In genomic region chr2:60747590-60747989, GRCm38 (mm10) we compare ENCODE assay signal across 10 mouse cellular contexts. TPM values are rescaled to one million over a fixed set of nuclear protein-coding genes. Genes with fewer than 3 reads are reported as not detected.
DNase-seq lines count a peak whose midpoint lies in the region; ATAC-seq and TF ChIP-seq lines count a peak whose summit lies in the region.
"Had no signal": no experiment of that assay in that cellular context is flagged by ENCODE, and none has a peak within 500 bp of the region (broad histone marks: within the 10 kb centered on the region; RNA-seq: fewer than 3 reads in every experiment).

No protein-coding gene starts in this region.

- no peaks in the 10 kb centered on the region for H3K9me3 ChIP-seq in hindbrain, postnatal 0 days (ENCODE audit: low read length)
- no peaks in the 10 kb centered on the region for H3K9me3 ChIP-seq in hindbrain, embryonic 13.5 days
- H3K9me3 ChIP-seq in embryonic facial prominence, embryonic 12.5 days = no peaks in the 10 kb centered on the region
- no peaks in the 10 kb centered on the region for H3K9me3 ChIP-seq in heart, embryonic 15.5 days (replicated peaks)
- H3K9me3 ChIP-seq in lung, embryonic 14.5 days (ENCODE audit: low read depth, low read length) = no peaks in the 10 kb centered on the region
- H3K9me3 ChIP-seq: hindbrain, embryonic 10.5 days had no signal

- H3K9ac ChIP-seq in hindbrain, postnatal 0 days (replicated peaks; ENCODE audit: low read length) = no peak overlapping the region
- H3K9ac ChIP-seq in hindbrain, embryonic 13.5 days = no peak overlapping the region
- H3K9ac ChIP-seq in embryonic facial prominence, embryonic 12.5 days = no peak overlapping the region
- H3K9ac ChIP-seq in heart, embryonic 15.5 days = no peak overlapping the region
- no peak overlapping the region for H3K9ac ChIP-seq in lung, embryonic 14.5 days

- no peak for TF ChIP-seq CTCF in hindbrain, postnatal 0 days (IDR thresholded peaks at IDR 0.05; ENCODE audit: low read depth)
- TF ChIP-seq CTCF in lung, embryonic 14.5 days (IDR thresholded peaks at IDR 0.05; ENCODE audit: low read depth) = peak; percentile 23; the same call in 1 of the 2 replicates

- WGBS in hindbrain, postnatal 0 days = 74% methylated on average over 3 of the region's 3 CpGs
- 73% methylated on average over 3 of the region's 3 CpGs for WGBS in hindbrain, embryonic 13.5 days
- WGBS in embryonic facial prominence, embryonic 12.5 days = 59% methylated on average over 3 of the region's 3 CpGs
- 22% methylated on average over 3 of the region's 3 CpGs for WGBS in heart, embryonic 15.5 days
- WGBS in lung, embryonic 14.5 days = 37% methylated on average over 3 of the region's 3 CpGs

- no peak overlapping the region for H3K4me3 ChIP-seq in hindbrain, postnatal 0 days (ENCODE audit: low read length)
- H3K4me3 ChIP-seq in hindbrain, embryonic 13.5 days = no peak overlapping the region
- H3K4me3 ChIP-seq in embryonic facial prominence, embryonic 12.5 days = no peak overlapping the region
- H3K4me3 ChIP-seq in heart, embryonic 15.5 days = no peak overlapping the region
- H3K4me3 ChIP-seq in lung, embryonic 14.5 days (ENCODE audit: low read depth, low read length) = no peak overlapping the region
- H3K4me3 ChIP-seq: hindbrain, embryonic 10.5 days had no signal

- no peaks in the 10 kb centered on the region for H3K27me3 ChIP-seq in hindbrain, postnatal 0 days (ENCODE audit: insufficient read depth, low read length)
- no peaks in the 10 kb centered on the region for H3K27me3 ChIP-seq in hindbrain, embryonic 13.5 days
- no peaks in the 10 kb centered on the region for H3K27me3 ChIP-seq in embryonic facial prominence, embryonic 12.5 days
- no peaks in the 10 kb centered on the region for H3K27me3 ChIP-seq in heart, embryonic 15.5 days
- no peaks in the 10 kb centered on the region for H3K27me3 ChIP-seq in lung, embryonic 14.5 days (ENCODE audit: insufficient read depth, low read length)
- H3K27me3 ChIP-seq: CH12.LX had no signal

- no peaks in the 10 kb centered on the region for H3K36me3 ChIP-seq in hindbrain, postnatal 0 days (ENCODE audit: insufficient read depth, low read length)
- peaks cover 6% of the 10 kb centered on the region; the same call in 1 of the 2 replicates for H3K36me3 ChIP-seq in hindbrain, embryonic 13.5 days
- H3K36me3 ChIP-seq in embryonic facial prominence, embryonic 12.5 days = 0 out of 2 replicates have a peak, but pooled peaks cover 4% of the 10 kb centered on the region
- peaks cover 13% of the 10 kb centered on the region; the same call in 1 of the 2 replicates for H3K36me3 ChIP-seq in heart, embryonic 15.5 days
- H3K36me3 ChIP-seq in lung, embryonic 14.5 days (ENCODE audit: insufficient read depth) = peaks cover 16% of the 10 kb centered on the region
- H3K36me3 ChIP-seq: hindbrain, embryonic 10.5 days had no signal

- DNase-seq in hindbrain, postnatal 0 days (ENCODE audit: low spot score) = no peak
- DNase-seq in lung, embryonic 14.5 days = peak; percentile 56
- DNase-seq in spleen, postnatal 36 days (ENCODE audit: low spot score in 2 of 2) = no peak
- DNase-seq in layer of hippocampus, adult 18-20 months (ENCODE audit: low spot score in 2 of 2) = no peak

- H3K4me2 ChIP-seq in hindbrain, postnatal 0 days (ENCODE audit: low read depth, low read length) = no peak overlapping the region
- H3K4me2 ChIP-seq in hindbrain, embryonic 13.5 days = no peak overlapping the region
- H3K4me2 ChIP-seq in embryonic facial prominence, embryonic 12.5 days (replicated peaks) = no peak overlapping the region
- H3K4me2 ChIP-seq in heart, embryonic 15.5 days = no peak overlapping the region
- no peak overlapping the region for H3K4me2 ChIP-seq in lung, embryonic 14.5 days

- H3K27ac ChIP-seq in hindbrain, postnatal 0 days = no peak overlapping the region
- no peak overlapping the region for H3K27ac ChIP-seq in hindbrain, embryonic 13.5 days
- no peak overlapping the region for H3K27ac ChIP-seq in embryonic facial prominence, embryonic 12.5 days
- H3K27ac ChIP-seq in heart, embryonic 15.5 days = 0 out of 2 replicates have a peak overlapping the region, but pooled peaks have one; percentile 6
- H3K27ac ChIP-seq in lung, embryonic 14.5 days (ENCODE audit: low read depth) = peak overlapping the region; percentile 5; the same call in 1 of the 2 replicates
- H3K27ac ChIP-seq: hindbrain, embryonic 10.5 days had no signal

- no peaks in the 10 kb centered on the region for H3K4me1 ChIP-seq in hindbrain, postnatal 0 days (ENCODE audit: insufficient read depth, low read length)
- no peaks in the 10 kb centered on the region for H3K4me1 ChIP-seq in hindbrain, embryonic 13.5 days (replicated peaks)
- no peaks in the 10 kb centered on the region for H3K4me1 ChIP-seq in embryonic facial prominence, embryonic 12.5 days
- peaks cover 12% of the 10 kb centered on the region for H3K4me1 ChIP-seq in heart, embryonic 15.5 days (replicated peaks)
- H3K4me1 ChIP-seq in lung, embryonic 14.5 days (ENCODE audit: insufficient read depth) = 0 out of 2 replicates have a peak, but pooled peaks cover 6% of the 10 kb centered on the region
- H3K4me1 ChIP-seq: hindbrain, embryonic 10.5 days had no signal

- peak; percentile 52; the same call in 1 of the 2 replicates for ATAC-seq in hindbrain, postnatal 0 days
- no peak for ATAC-seq in hindbrain, embryonic 13.5 days (ENCODE audit: low FRiP score)
- 0 out of 2 replicates have a peak, but pooled peaks have one; percentile 61 for ATAC-seq in embryonic facial prominence, embryonic 12.5 days (ENCODE audit: insufficient number of reproducible peaks, insufficient read depth, low FRiP score, low TSS enrichment)
- peak; percentile 75 for ATAC-seq in heart, embryonic 15.5 days (replicated peaks; ENCODE audit: insufficient number of reproducible peaks, insufficient read depth, low FRiP score, low read depth)
- peak; percentile 54 for ATAC-seq in lung, embryonic 14.5 days (ENCODE audit: insufficient read depth)
- no peak for ATAC-seq in monocyte, adult 5-6 weeks (replicated peaks; ENCODE audit: insufficient number of reproducible peaks, low FRiP score, low TSS enrichment, poor library complexity, severe bottlenecking)

RNA-seq across cellular contexts. Expression of gene Itgb6, which starts 25.1 kb away (rescaled TPM):
- 0.05 and 0.97 TPM in 2 replicates for total RNA-seq in hindbrain, postnatal 0 days (2014; rRNA removed)
- polyA plus RNA-seq in hindbrain, postnatal 0 days (2015; fragmentation: Nextera tagmentation; extraction: Ambion mirVana) = 0.08 TPM in 2 replicates
- polyA plus RNA-seq in hindbrain, embryonic 13.5 days (2015; fragmentation: Nextera tagmentation; extraction: Ambion mirVana) = 0.05 and 0.19 TPM in 2 replicates
- 2.0 and 2.5 TPM in 2 replicates for polyA plus RNA-seq in embryonic facial prominence, embryonic 12.5 days (2016; fragmentation: Nextera tagmentation; extraction: Ambion mirVana)
- 0.38 and 0.63 TPM in 2 replicates for polyA plus RNA-seq in heart, embryonic 15.5 days (2015; fragmentation: Nextera tagmentation; extraction: Ambion mirVana)
- 5.5 and 6.2 TPM in 2 replicates for polyA plus RNA-seq in lung, embryonic 14.5 days (2014; fragmentation: Nextera tagmentation; extraction: Ambion mirVana)
- under 1 TPM in 1 of 2 experiments, not detected in 1; 0.15 TPM for total RNA-seq in layer of hippocampus, adult 18-20 months (2021)
- total RNA-seq in monocyte, adult 5-6 weeks (2017) = not detected in 3 replicates
- total RNA-seq: CH12.LX had no signal

Comparison
In these comparisons a context has a peak if more than half of its experiments do, and no peak if none do; other contexts are left out.
1. ATAC-seq: peak in hindbrain, postnatal 0 days (single experiment), embryonic facial prominence, embryonic 12.5 days (single experiment), heart, embryonic 15.5 days (single experiment) and lung, embryonic 14.5 days (single experiment); none in hindbrain, embryonic 13.5 days (single experiment) and monocyte, adult 5-6 weeks (single experiment).
2. H3K27ac ChIP-seq: peak in heart, embryonic 15.5 days (single experiment) and lung, embryonic 14.5 days (single experiment); none in hindbrain, postnatal 0 days (single experiment), hindbrain, embryonic 13.5 days (single experiment) and embryonic facial prominence, embryonic 12.5 days (single experiment).